Mouse (Mus musculus) urinary bladder, adult 18-20 months (tissue): ENCODE data around the gene Lyrm1.

Experiments used
- DNase-seq, 2 experiments: peaks; one replicate each; pipeline ENCODE4 v3.0.0; 2022; ENCODE audit warnings: low spot score in 2 of 2, mixed read lengths in 2 of 2

Lyrm1 gene

GRCm38 (mm10) chr7:119895639-119896512 lies at the start of gene Lyrm1, which contains the start of gene Dcun1d3:
Gene Lyrm1 (plus strand): TSS chr7:119895861.
Gene Dcun1d3 (minus strand): TSS chr7:119896298.
- DNase-seq = peak; percentile 95 to 97

- DNase-seq = no peak
Observed at GRCm38 (mm10) chr7:119847396-119847795, 48.3 kb upstream of the Lyrm1 start.

- DNase-seq = peak; percentile 34 to 59
Observed at GRCm38 (mm10) chr7:119849096-119849495, 46.6 kb upstream of the Lyrm1 start.

DNA sequence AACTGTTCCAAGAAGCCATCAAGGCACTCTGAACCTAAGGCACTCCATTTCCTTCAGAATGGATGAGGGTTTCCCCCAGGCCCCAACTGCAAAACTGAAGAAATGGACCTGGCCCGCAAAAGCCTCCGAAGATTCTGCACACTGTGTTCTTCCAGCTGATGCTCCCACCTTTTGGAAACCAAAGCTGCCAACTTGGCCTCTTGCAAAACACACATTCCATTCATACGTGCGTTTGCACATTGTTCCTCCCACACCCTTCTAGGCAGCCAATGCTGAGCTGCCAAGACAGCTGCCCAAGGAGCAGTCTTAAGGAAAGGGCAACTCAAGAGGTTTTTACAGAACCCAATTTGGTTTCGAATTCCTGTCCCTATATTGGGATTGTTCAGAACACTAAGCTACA lies 44.9 kb upstream of the Lyrm1 start:
- peak in 1 of 2 experiments; percentile 45 for DNase-seq

DNA sequence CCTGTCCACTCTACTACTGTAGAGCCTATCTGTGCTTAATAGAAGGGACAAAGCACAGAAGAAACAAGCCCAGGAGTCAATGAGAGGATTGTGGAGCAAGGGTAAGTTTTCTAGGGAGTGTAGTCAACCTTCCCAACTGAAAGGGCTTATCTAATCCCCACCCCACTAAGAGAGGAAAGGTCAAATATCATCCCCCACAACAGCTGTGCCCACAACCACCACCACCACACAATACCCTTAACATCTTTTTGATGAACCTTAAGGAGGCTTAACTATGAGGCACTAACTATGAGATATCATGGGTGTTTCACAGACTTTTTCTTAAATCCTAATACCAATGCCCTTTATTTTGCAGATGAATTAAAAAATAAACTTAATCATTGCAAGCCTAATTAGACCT lies 43.2 kb upstream of the Lyrm1 start:
- DNase-seq = no peak

GRCm38 (mm10) chr7:119853186-119853585 lies 42.5 kb upstream of the Lyrm1 start:
- DNase-seq = no peak

DNA sequence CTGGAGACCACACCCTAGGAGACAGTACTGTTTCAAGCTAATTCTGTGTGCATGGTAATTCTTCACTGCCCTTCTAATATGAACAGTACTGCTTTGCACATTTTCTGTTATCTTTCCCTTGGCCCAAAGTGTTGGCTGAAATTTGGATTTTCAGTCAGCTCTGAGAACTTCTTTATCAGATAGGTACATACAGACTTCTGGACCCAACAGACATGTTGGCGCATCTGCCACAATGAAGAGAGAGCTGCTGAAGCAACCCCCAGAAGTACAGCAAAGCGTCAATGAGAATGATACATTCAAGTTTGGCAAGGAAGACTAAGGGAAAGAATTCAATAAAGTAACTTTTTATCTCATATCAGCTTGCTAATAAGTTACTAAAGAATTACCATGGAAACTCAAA lies 41.3 kb upstream of the Lyrm1 start:
- no peak for DNase-seq

DNA sequence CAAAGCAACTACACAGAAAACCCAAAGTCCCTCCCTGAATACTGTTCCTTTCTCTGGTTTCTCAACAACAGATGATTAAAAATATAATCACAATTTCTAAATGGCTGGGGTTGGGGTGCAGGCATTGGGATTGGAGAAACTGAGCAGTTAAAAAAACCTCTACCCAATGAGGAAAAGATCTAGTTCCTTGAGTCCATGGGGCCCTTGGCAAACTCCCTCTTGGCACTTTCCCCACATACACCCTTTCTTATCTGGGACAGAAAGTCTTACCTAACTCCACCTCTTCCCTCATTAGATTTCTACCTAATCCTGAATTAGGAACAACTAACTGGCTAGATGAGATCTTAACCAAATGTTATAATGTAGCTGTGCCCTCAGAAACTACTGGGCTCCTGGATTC lies 40.6 kb upstream of the Lyrm1 start:
- no peak for DNase-seq

GRCm38 (mm10) chr7:119859476-119859875 lies 36.2 kb upstream of the Lyrm1 start:
- no peak for DNase-seq

GRCm38 (mm10) chr7:119860116-119860515 lies 35.5 kb upstream of the Lyrm1 start:
- no peak for DNase-seq

DNA sequence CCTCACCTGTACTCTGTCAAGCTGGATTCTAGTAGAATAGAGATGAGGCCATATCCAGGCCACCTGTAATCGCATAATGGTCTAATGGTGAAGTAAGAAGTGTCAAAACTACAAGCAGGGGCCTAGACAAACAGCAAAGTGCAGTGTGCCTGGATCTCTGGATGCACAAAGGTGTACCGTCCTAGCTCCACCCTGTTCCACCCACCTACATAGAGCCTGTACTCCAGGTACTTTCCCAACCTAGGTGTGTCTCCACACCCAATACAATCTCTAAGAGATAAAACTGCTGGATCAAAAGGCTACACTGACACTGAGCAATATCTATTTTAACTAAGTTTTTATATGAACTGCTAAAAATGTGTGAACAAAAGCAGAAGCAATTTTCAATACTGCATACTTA lies 35.1 kb upstream of the Lyrm1 start:
- no peak for DNase-seq

DNA sequence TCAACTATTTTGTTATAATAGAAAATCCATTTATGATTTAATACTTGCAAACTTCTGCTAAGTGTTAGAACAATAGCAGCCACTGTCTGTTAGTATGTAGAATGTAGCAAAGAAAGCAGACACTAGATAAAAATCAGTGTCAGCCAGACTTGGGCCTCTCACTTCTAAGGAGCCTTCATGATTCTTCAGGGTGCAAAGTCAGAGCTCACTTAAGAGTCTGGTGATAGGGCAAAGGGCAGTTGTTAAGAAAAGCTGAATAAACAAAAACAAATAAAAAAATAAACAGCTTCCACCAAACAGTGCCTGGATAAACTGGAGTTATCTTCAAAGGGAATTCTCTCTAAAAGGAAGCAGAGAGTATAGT lies 34.7 kb upstream of the Lyrm1 start:
- DNase-seq = no peak

- DNase-seq = peak; percentile 58 to 69
Observed at GRCm38 (mm10) chr7:119861335-119862091, 34.1 kb upstream of the Lyrm1 start.

- no peak for DNase-seq
Observed at GRCm38 (mm10) chr7:119862167-119862566, 33.5 kb upstream of the Lyrm1 start.

GRCm38 (mm10) chr7:119864500-119864899 lies 31.2 kb upstream of the Lyrm1 start:
- DNase-seq = no peak

DNA sequence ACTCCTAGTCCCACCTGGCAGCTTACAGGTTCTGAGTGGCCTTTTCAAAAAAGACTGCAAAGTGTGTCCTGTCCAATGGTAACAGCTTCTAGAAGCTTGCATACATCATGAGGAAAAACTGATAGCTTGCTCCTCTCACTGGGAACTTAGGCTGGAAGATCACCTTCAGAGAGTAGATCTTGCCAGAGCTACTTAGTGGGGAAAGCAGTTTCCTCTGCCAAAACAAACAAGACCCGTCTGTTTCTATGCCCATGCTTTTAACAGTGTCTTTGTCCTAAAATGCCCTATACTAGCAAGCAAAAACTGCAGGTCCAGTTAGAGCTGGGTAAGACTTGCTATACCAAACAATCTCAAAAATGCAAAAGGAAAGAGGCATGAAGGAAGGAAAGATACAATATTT lies 29.5 kb upstream of the Lyrm1 start:
- DNase-seq = no peak

DNA sequence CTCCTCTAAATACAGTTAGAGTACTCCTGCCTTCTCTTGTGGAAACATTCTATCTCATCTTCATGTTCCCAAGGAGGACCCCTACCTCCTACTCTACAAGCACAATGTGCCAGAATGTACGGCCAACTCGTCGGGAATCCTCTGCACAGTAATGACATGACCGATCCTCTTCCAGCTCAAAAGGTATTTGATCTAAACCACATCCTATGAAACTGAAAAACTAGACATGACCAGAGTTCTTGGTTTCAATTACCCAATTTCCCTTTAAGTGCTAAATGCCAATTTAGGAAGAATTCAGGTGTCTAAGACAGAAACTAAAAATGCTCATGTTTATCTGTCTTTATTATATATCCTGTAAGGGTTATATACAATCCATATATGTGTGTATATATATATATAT lies 23.5 kb upstream of the Lyrm1 start:
- DNase-seq = no peak

GRCm38 (mm10) chr7:119873050-119873449 lies 22.6 kb upstream of the Lyrm1 start:
- no peak for DNase-seq

- DNase-seq = no peak
Observed at GRCm38 (mm10) chr7:119875776-119876440, 19.8 kb upstream of the Lyrm1 start.

DNA sequence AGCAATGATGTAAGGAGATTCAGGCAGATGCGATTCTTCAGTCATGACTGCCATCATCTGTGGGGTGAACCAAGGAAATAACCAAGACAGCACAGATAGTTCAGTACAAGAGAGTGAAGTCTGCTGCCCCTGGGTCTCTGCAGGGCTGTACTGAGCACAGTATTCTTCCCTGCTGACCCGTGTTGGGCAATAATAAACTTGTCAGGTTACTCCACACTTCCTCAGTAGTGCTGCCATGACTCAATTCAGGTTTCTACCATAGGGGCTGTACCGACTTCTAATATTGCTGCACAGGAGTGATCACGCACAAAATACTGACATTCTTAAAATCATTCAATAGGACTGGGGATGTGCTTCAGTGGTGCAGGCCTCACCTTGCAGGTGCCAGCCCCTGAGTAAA lies 16.5 kb upstream of the Lyrm1 start:
- DNase-seq = no peak

DNA sequence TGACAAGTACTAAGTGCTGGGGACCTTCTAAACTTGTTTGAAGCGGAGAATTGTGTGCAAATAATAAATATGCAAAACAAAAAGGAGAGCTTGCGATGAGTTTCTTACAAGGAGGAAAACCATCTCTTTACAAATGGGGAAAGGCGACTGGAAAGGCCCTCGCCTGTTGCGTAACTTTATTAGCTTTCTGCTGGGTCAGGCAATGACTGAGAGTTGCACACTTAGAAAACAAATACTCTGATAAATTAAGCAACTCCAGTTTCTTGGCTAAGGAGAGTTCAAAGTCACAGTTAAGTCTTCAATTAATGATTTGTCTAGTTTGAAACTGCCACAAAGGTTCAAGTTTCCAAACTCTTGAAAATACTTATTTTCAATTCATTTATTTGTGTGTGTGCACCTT lies 15.3 kb upstream of the Lyrm1 start:
- peak in 1 of 2 experiments; percentile 43 for DNase-seq

- DNase-seq = no peak
Observed at GRCm38 (mm10) chr7:119881229-119881628, 14.4 kb upstream of the Lyrm1 start.
